ENCODE assay signal across 8 mouse cellular contexts in genomic region chr10:79765228-79765745, GRCm38 (mm10). TPM values are rescaled to one million over a fixed set of nuclear protein-coding genes. Genes with fewer than 3 reads are reported as not detected.
DNase-seq lines count a peak whose midpoint lies in the region; ATAC-seq and TF ChIP-seq lines count a peak whose summit lies in the region.

No protein-coding gene starts in this region.

- peaks cover 39% of the 10 kb centered on the region for H3K4me1 ChIP-seq in heart, embryonic 12.5 days (replicated peaks)
- H3K4me1 ChIP-seq in G1E (ENCODE audit: insufficient read depth, low read depth, low read length), result peaks cover 56% of the 10 kb centered on the region
- H3K4me1 ChIP-seq in hindbrain, embryonic 14.5 days (replicated peaks; ENCODE audit: control insufficient read depth, insufficient read depth, low read length), result peaks cover 20% of the 10 kb centered on the region
- peaks cover 50% of the 10 kb centered on the region for H3K4me1 ChIP-seq in midbrain, embryonic 10.5 days

- peak overlapping the region; percentile 89 for H3K4me3 ChIP-seq in heart, embryonic 12.5 days
- H3K4me3 ChIP-seq in G1E (ENCODE audit: low read depth, low read length), result peak overlapping the region; percentile 98
- H3K4me3 ChIP-seq in hindbrain, embryonic 14.5 days (replicated peaks; ENCODE audit: low read length), result peak overlapping the region; percentile 88
- H3K4me3 ChIP-seq in midbrain, embryonic 10.5 days, result peak overlapping the region; percentile 98

- H3K27ac ChIP-seq in heart, embryonic 12.5 days (ENCODE audit: poor library complexity, severe bottlenecking), result no peak overlapping the region
- H3K27ac ChIP-seq in hindbrain, embryonic 14.5 days, result no peak overlapping the region
- peak overlapping the region; percentile 98; the same call in 1 of the 2 replicates for H3K27ac ChIP-seq in midbrain, embryonic 10.5 days (replicated peaks)

- H3K27me3 ChIP-seq in heart, embryonic 12.5 days (replicated peaks), result 0 out of 2 replicates have a peak, but pooled peaks cover under 1% of the 10 kb centered on the region
- H3K27me3 ChIP-seq in G1E (ENCODE audit: insufficient read depth, low read length), result no peaks in the 10 kb centered on the region
- H3K27me3 ChIP-seq in hindbrain, embryonic 14.5 days (ENCODE audit: control insufficient read depth, insufficient read depth, low read length), result no peaks in the 10 kb centered on the region
- 0 out of 2 replicates have a peak, but pooled peaks cover 2% of the 10 kb centered on the region for H3K27me3 ChIP-seq in midbrain, embryonic 10.5 days (ENCODE audit: low read depth, poor library complexity, severe bottlenecking)

- TF ChIP-seq CTCF in G1E (IDR thresholded peaks at IDR 0.05; ENCODE audit: low read depth, low read length), result no peak

- ATAC-seq in heart, embryonic 12.5 days (ENCODE audit: insufficient number of reproducible peaks, low FRiP score), result no peak
- no peak for ATAC-seq in G1E (ENCODE audit: extremely low read depth, insufficient number of reproducible peaks, low FRiP score, poor library complexity, severe bottlenecking)
- no peak for ATAC-seq in hindbrain, embryonic 14.5 days (ENCODE audit: low FRiP score)

- no peaks in the 10 kb centered on the region for H3K9me3 ChIP-seq in heart, embryonic 12.5 days (replicated peaks)
- H3K9me3 ChIP-seq in G1E (replicated peaks), result no peaks in the 10 kb centered on the region
- H3K9me3 ChIP-seq in hindbrain, embryonic 14.5 days (ENCODE audit: control insufficient read depth, low read length), result no peaks in the 10 kb centered on the region
- no peaks in the 10 kb centered on the region for H3K9me3 ChIP-seq in midbrain, embryonic 10.5 days (replicated peaks)

- H3K36me3 ChIP-seq in heart, embryonic 12.5 days, result peaks cover 22% of the 10 kb centered on the region
- peaks cover 56% of the 10 kb centered on the region for H3K36me3 ChIP-seq in G1E (replicated peaks)
- H3K36me3 ChIP-seq in hindbrain, embryonic 14.5 days (replicated peaks; ENCODE audit: control insufficient read depth, insufficient read depth), result peaks cover 23% of the 10 kb centered on the region
- H3K36me3 ChIP-seq in midbrain, embryonic 10.5 days, result peaks cover 43% of the 10 kb centered on the region

- peak overlapping the region; percentile 81 for H3K4me2 ChIP-seq in heart, embryonic 12.5 days
- peak overlapping the region; percentile 95 for H3K4me2 ChIP-seq in hindbrain, embryonic 14.5 days (replicated peaks)

- no peak for DNase-seq in heart, postnatal 4 days
- no peak for DNase-seq in G1E (ENCODE audit: low spot score)
- no peak for DNase-seq in hindbrain, embryonic 14.5 days (ENCODE audit: low spot score)
- DNase-seq in midbrain, embryonic 10.5 days (ENCODE audit: low spot score), result no peak
- DNase-seq in spleen, adult 18-20 months, result no peak
- DNase-seq in gastrocnemius, adult 8-10 months (ENCODE audit: low spot score in 2 of 2), result no peak
- no peak for DNase-seq in testis, postnatal 14 days (ENCODE audit: low spot score)

- whole genome bisulfite sequencing in heart, embryonic 12.5 days, result 82% methylated on average over 2 of the region's 2 CpGs
- WGBS in hindbrain, embryonic 14.5 days, result 67% methylated on average over 2 of the region's 2 CpGs
- WGBS in midbrain, embryonic 10.5 days, result 60% methylated on average over 2 of the region's 2 CpGs

- H3K9ac ChIP-seq in heart, embryonic 12.5 days, result peak overlapping the region; percentile 94; the same call in 1 of the 2 replicates
- H3K9ac ChIP-seq in hindbrain, embryonic 14.5 days, result peak overlapping the region; percentile 87

RNA-seq across cellular contexts. Expression of gene Rnf126, which starts 1.5 kb away (rescaled TPM):
- polyA plus RNA-seq in heart, embryonic 12.5 days (2016; fragmentation: Nextera tagmentation; extraction: Ambion mirVana), result 78.7 and 78.9 TPM in 2 replicates
- 10 to 100 TPM; 40.3 to 45.9 TPM for total RNA-seq in heart, postnatal 4 days (2021)
- total RNA-seq in G1E (2014; fragmentation: Nextera tagmentation), result 109 and 129 TPM in 2 replicates
- 23.5 and 25.2 TPM in 2 replicates for total RNA-seq in G1E (2017)
- polyA plus RNA-seq in G1E (2012), result 353 and 382 TPM in 2 replicates
- polyA plus RNA-seq in hindbrain, embryonic 14.5 days (2014; fragmentation: Nextera tagmentation; extraction: Ambion mirVana), result 92.8 and 96.7 TPM in 2 replicates
- 109 and 118 TPM in 2 replicates for polyA plus RNA-seq in midbrain, embryonic 10.5 days (2016; fragmentation: Nextera tagmentation; extraction: Ambion mirVana)
- total RNA-seq in gastrocnemius, adult 8-10 months (2022), result 10 to 100 TPM; 51.9 to 80.5 (median 53.3) TPM

RNA-seq across cellular contexts. Expression of gene Fgf22, which starts 10.4 kb away (rescaled TPM):
- 0.22 and 0.38 TPM in 2 replicates for polyA plus RNA-seq in heart, embryonic 12.5 days (2016; fragmentation: Nextera tagmentation; extraction: Ambion mirVana)
- total RNA-seq in heart, postnatal 4 days (2021), result not detected
- total RNA-seq in G1E (2014; fragmentation: Nextera tagmentation), result not detected in 2 replicates
- 0.44 TPM in 1 of 2 replicates, not detected in the other for total RNA-seq in G1E (2017)
- not detected in 2 replicates for polyA plus RNA-seq in G1E (2012)
- polyA plus RNA-seq in hindbrain, embryonic 14.5 days (2014; fragmentation: Nextera tagmentation; extraction: Ambion mirVana), result 1.4 and 1.6 TPM in 2 replicates
- polyA plus RNA-seq in midbrain, embryonic 10.5 days (2016; fragmentation: Nextera tagmentation; extraction: Ambion mirVana), result 0.27 and 0.42 TPM in 2 replicates
- total RNA-seq in gastrocnemius, adult 8-10 months (2022), result not detected

RNA-seq across cellular contexts. Expression of gene Fstl3, which starts 11.8 kb away (rescaled TPM):
- polyA plus RNA-seq in heart, embryonic 12.5 days (2016; fragmentation: Nextera tagmentation; extraction: Ambion mirVana), result 21.1 and 21.9 TPM in 2 replicates
- total RNA-seq in heart, postnatal 4 days (2021), result 10 to 100 TPM; 10.3 TPM
- total RNA-seq in G1E (2014; fragmentation: Nextera tagmentation) (not detected in 2 replicates), G1E (2017) (0.12 and 0.22 TPM in 2 replicates)
- 0.05 TPM in 1 of 2 replicates, not detected in the other for polyA plus RNA-seq in G1E (2012)
- polyA plus RNA-seq in hindbrain, embryonic 14.5 days (2014; fragmentation: Nextera tagmentation; extraction: Ambion mirVana), result 1.6 and 2.2 TPM in 2 replicates
- 1.1 and 1.8 TPM in 2 replicates for polyA plus RNA-seq in midbrain, embryonic 10.5 days (2016; fragmentation: Nextera tagmentation; extraction: Ambion mirVana)
- 1 to 10 TPM in 2 of 4 experiments, under 1 TPM in 2; 0.73 to 1.2 (median 1.1) TPM for total RNA-seq in gastrocnemius, adult 8-10 months (2022)

RNA-seq across cellular contexts. Expression of gene Polrmt, which starts 18.9 kb away (rescaled TPM):
- polyA plus RNA-seq in heart, embryonic 12.5 days (2016; fragmentation: Nextera tagmentation; extraction: Ambion mirVana), result 35.4 and 35.9 TPM in 2 replicates
- total RNA-seq in heart, postnatal 4 days (2021), result 10 to 100 TPM; 35.4 to 39.6 TPM
- total RNA-seq in G1E (2014; fragmentation: Nextera tagmentation) (44.5 and 50.5 TPM in 2 replicates), G1E (2017) (16.7 and 17.1 TPM in 2 replicates)
- 45.3 and 45.5 TPM in 2 replicates for polyA plus RNA-seq in G1E (2012)
- polyA plus RNA-seq in hindbrain, embryonic 14.5 days (2014; fragmentation: Nextera tagmentation; extraction: Ambion mirVana), result 32.8 and 36.5 TPM in 2 replicates
- 48.6 and 51.7 TPM in 2 replicates for polyA plus RNA-seq in midbrain, embryonic 10.5 days (2016; fragmentation: Nextera tagmentation; extraction: Ambion mirVana)
- 10 to 100 TPM; 34.1 to 47.2 (median 38.3) TPM for total RNA-seq in gastrocnemius, adult 8-10 months (2022)

RNA-seq across cellular contexts. Expression of gene Prss57, which starts 25.5 kb away (rescaled TPM):
- polyA plus RNA-seq in heart, embryonic 12.5 days (2016; fragmentation: Nextera tagmentation; extraction: Ambion mirVana), result 0.24 TPM in 1 of 2 replicates, not detected in the other
- not detected for total RNA-seq in heart, postnatal 4 days (2021)
- total RNA-seq in G1E (2014; fragmentation: Nextera tagmentation), result not detected in 2 replicates
- 0.05 TPM in 1 of 2 replicates, not detected in the other for total RNA-seq in G1E (2017)
- polyA plus RNA-seq in G1E (2012), result not detected in 2 replicates
- 0.08 and 0.29 TPM in 2 replicates for polyA plus RNA-seq in hindbrain, embryonic 14.5 days (2014; fragmentation: Nextera tagmentation; extraction: Ambion mirVana)
- polyA plus RNA-seq in midbrain, embryonic 10.5 days (2016; fragmentation: Nextera tagmentation; extraction: Ambion mirVana), result 0.05 TPM in 1 of 2 replicates, not detected in the other
- not detected for total RNA-seq in gastrocnemius, adult 8-10 months (2022)
